Mouse (Mus musculus) intestine, postnatal 0 days (tissue): Measurements from ENCODE around the gene C1qtnf3. TPM values are rescaled to one million over a fixed set of nuclear protein-coding genes. Genes with fewer than 3 reads are reported as not detected.

Source experiments
- ATAC-seq: fragments of 200-750 bp; cut with Nextera tagmentation; 2 replicates; pipeline ENCODE4 v1.8.0; 2017; ENCODE audit warnings: mild to moderate bottlenecking, moderate TSS enrichment, moderate library complexity
- H3K27ac ChIP-seq: fragments of 300-500 bp; sonication (generic); 2 replicates; pipeline ENCODE4 v1.5.1; 2014; ENCODE audit warnings: mild to moderate bottlenecking, low read depth, low read length, moderate library complexity
- H3K27me3 ChIP-seq: fragments of 300-500 bp; sonication (generic); replicated peaks from 2 replicates; pipeline ENCODE4 v1.6.1; 2014; ENCODE audit warnings: low read length, mixed read lengths; ENCODE audit not compliant: control insufficient read depth, insufficient read depth
- H3K36me3 ChIP-seq: fragments of 300-500 bp; sonication (generic); 2 replicates; pipeline ENCODE4 v1.6.1; 2014; ENCODE audit warnings: mild to moderate bottlenecking, moderate library complexity; ENCODE audit not compliant: control insufficient read depth, insufficient read depth
- H3K4me1 ChIP-seq: fragments of 300-500 bp; sonication (generic); replicated peaks from 2 replicates; pipeline ENCODE4 v1.6.1; 2014; ENCODE audit warnings: antibody characterized with exemption, low read length, mixed read lengths; ENCODE audit not compliant: control insufficient read depth, insufficient read depth
- H3K4me2 ChIP-seq: fragments of 300-500 bp; sonication (generic); replicated peaks from 2 replicates; pipeline ENCODE4 v1.6.1; 2014; ENCODE audit warnings: low read depth, mild to moderate bottlenecking, moderate library complexity
- H3K4me3 ChIP-seq: fragments of 300-500 bp; sonication (generic); 2 replicates; pipeline ENCODE4 v1.5.1; 2014; ENCODE audit warnings: low read depth, low read length
- H3K9ac ChIP-seq: fragments of 300-500 bp; sonication (generic); 2 replicates; pipeline ENCODE4 v1.6.1; 2014; ENCODE audit warnings: mild to moderate bottlenecking, low read depth, low read length
- H3K9me3 ChIP-seq: fragments of 300-500 bp; sonication (generic); 2 replicates; pipeline ENCODE4 v1.6.1; 2016; ENCODE audit warnings: mixed run types; ENCODE audit not compliant: control insufficient read depth
- CTCF ChIP-seq: sonication (generic); IDR thresholded peaks from 2 replicates; pipeline ENCODE4 v1.5.1; 2016; ENCODE audit warnings: low read depth, mild to moderate bottlenecking, control low read depth, antibody characterized with exemption, moderate library complexity
- WGBS: fragments of 180-500 bp; shearing (Covaris S2); extraction: QIAGEN DNeasy Blood & Tissue Kit; methylation state at CpG from one replicate; pipeline ENCODE4 v1.1.7; 2014; 5-methylcytosine and 5-hydroxymethylcytosine counted together
- polyA plus RNA-seq: library from polyadenylated mRNA; unstranded; fragments of >200 nt; fragmentation: Nextera tagmentation; extraction: Ambion mirVana; gene quantifications from 2 replicates; pipeline ENCODE4 v1.2.1, GENCODE M21; 2015

Gene C1qtnf3
- 7.2 and 7.9 TPM in 2 replicates for polyA plus RNA-seq

DNA sequence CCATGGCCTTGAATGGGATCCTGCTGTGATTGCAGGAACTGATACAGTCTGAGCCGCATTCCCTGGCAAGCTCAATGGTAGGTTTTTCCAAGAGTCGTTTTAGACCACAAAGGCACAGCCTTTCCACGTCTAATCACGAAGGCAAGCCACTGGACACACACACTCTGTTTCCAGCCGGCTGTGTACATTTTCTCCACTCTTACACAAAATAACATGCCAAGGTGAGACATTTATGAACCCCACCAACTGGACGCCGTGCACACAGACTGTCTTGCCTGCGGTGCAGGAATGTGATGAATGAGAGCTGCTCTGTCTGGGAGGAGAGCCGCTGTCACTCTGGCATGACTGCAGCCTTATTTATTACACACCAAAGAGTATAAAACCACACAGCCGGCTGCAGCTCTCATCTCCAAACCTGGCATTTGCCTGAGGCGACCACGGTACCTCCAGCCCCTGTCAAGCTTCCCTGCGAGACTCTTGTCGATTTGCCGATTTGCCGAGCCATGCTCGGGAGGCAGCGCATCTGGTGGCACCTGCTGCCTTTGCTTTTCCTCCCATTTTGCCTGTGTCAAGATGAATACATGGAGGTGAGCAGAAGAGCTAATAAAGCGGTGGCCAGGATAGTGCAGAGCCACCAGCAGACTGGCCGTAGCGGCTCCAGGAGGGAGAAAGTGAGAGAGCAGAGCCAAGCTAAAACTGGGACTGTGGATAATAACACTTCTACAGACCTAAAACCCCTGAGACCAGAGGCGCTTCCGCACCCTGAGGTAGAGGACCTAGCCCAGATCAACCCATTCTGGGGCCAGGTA lies at the start of gene C1qtnf3:
C1qtnf3 (plus strand) TSS at position 382 of the 809 bp plus-strand sequence.
- H3K4me1 ChIP-seq: no peaks in the 10 kb centered on the region
- H3K27me3 ChIP-seq: no peaks in the 10 kb centered on the region
- no peak for TF ChIP-seq CTCF
- ATAC-seq: no peak
- no peak within 1 kb of the TSS for H3K4me3 ChIP-seq
- no peak within 1 kb of the TSS for H3K27ac ChIP-seq
- no peak within 1 kb of the TSS for H3K4me2 ChIP-seq
- no peaks in the 10 kb centered on the region for H3K36me3 ChIP-seq
- 65% methylated on average over 23 of the region's 23 CpGs for WGBS
- no peaks in the 10 kb centered on the region for H3K9me3 ChIP-seq
- no peak within 1 kb of the TSS for H3K9ac ChIP-seq

- no peak for TF ChIP-seq CTCF
- Histone ChIP-seq H3K4me3 (no peak overlapping the region), H3K27me3 (no peaks in the 10 kb centered on the region), H3K4me1 (no peaks in the 10 kb centered on the region), H3K27ac (no peak overlapping the region), H3K4me2 (no peak overlapping the region), H3K9ac (no peak overlapping the region), H3K36me3 (no peaks in the 10 kb centered on the region), H3K9me3 (no peaks in the 10 kb centered on the region)
- 63% methylated on average over 4 of the region's 4 CpGs for WGBS
- no peak for ATAC-seq
These were observed 49.8 kb upstream of the C1qtnf3 start for GRCm38 (mm10) chr15:10902360-10902759.

DNA sequence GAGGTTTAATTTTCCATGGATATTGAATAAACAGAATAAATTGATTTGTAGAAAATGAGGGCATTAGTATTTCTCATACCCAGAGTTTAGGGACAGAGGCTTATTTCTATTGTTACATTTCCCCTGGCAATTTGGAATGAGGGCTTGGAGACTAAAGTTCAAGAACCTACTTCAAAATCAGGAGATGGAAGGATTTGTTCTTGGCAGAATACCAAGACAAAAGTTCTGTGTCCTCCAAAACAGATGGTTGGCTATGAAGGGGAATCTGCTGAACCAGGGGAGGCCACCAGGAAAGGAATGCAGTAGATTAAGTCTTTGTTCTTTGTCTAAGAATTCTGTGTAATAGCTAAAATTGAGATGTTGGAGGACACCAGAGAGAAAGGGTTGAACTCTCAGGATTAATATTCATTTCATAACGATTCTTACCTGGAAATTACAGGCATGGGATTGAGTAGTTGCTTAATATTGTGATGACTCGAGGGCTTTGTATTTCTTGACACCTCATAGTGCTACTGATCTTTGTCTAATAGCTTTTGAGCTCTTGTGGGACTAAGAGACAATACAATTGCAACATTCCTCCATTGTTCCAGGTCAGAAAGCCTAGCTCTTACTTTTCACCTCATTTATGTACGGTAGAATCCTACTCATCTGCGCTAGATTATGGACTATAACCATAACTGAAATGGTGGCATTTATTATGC lies 35.4 kb upstream of the C1qtnf3 start:
- no peaks in the 10 kb centered on the region for H3K9me3 ChIP-seq
- no peak overlapping the region for H3K9ac ChIP-seq
- no peaks in the 10 kb centered on the region for H3K27me3 ChIP-seq
- no peak overlapping the region for H3K4me3 ChIP-seq
- no peak overlapping the region for H3K27ac ChIP-seq
- H3K4me1 ChIP-seq: no peaks in the 10 kb centered on the region
- no peak for TF ChIP-seq CTCF
- H3K36me3 ChIP-seq: no peaks in the 10 kb centered on the region
- WGBS: 84% methylated on average over 4 of the region's 4 CpGs
- no peak overlapping the region for H3K4me2 ChIP-seq
- no peak for ATAC-seq

- 93% methylated on average over 3 of the region's 3 CpGs for WGBS
- H3K9me3 ChIP-seq: no peaks in the 10 kb centered on the region
- no peak overlapping the region for H3K4me3 ChIP-seq
- H3K27ac ChIP-seq: no peak overlapping the region
- H3K27me3 ChIP-seq: no peaks in the 10 kb centered on the region
- ATAC-seq: no peak
- no peaks in the 10 kb centered on the region for H3K36me3 ChIP-seq
- H3K4me1 ChIP-seq: no peaks in the 10 kb centered on the region
- no peak for TF ChIP-seq CTCF
- H3K4me2 ChIP-seq: no peak overlapping the region
- H3K9ac ChIP-seq: no peak overlapping the region
These were observed 34.8 kb upstream of the C1qtnf3 start for GRCm38 (mm10) chr15:10917312-10917660.

- H3K4me2 ChIP-seq: no peak overlapping the region
- no peaks in the 10 kb centered on the region for H3K9me3 ChIP-seq
- no peak overlapping the region for H3K4me3 ChIP-seq
- no peak for TF ChIP-seq CTCF
- no peaks in the 10 kb centered on the region for H3K27me3 ChIP-seq
- H3K36me3 ChIP-seq: no peaks in the 10 kb centered on the region
- no peak overlapping the region for H3K27ac ChIP-seq
- no peak for ATAC-seq
- 64% methylated on average over 5 of the region's 5 CpGs for WGBS
- no peaks in the 10 kb centered on the region for H3K4me1 ChIP-seq
- no peak overlapping the region for H3K9ac ChIP-seq
These were observed 31.9 kb upstream of the C1qtnf3 start for GRCm38 (mm10) chr15:10920212-10920611.

GRCm38 (mm10) chr15:10921064-10921463 lies 31.1 kb upstream of the C1qtnf3 start:
- H3K9ac ChIP-seq: no peak overlapping the region
- no peaks in the 10 kb centered on the region for H3K36me3 ChIP-seq
- TF ChIP-seq CTCF: peak; percentile 82
- H3K4me2 ChIP-seq: no peak overlapping the region
- WGBS: 11% methylated on average over 4 of the region's 4 CpGs
- no peak overlapping the region for H3K4me3 ChIP-seq
- no peaks in the 10 kb centered on the region for H3K4me1 ChIP-seq
- H3K27me3 ChIP-seq: no peaks in the 10 kb centered on the region
- H3K9me3 ChIP-seq: no peaks in the 10 kb centered on the region
- peak; percentile 51; the same call in 1 of the 2 replicates for ATAC-seq
- H3K27ac ChIP-seq: no peak overlapping the region
